Mouse (Mus musculus): ENCODE results near the gene Fgf4.

Gene Fgf4

GRCm38 (mm10) chr7:144911121-144911520 lies 64.0 kb downstream of the Fgf4 start:
- no peak for DNase-seq (ENCODE audit: low spot score)

- DNase-seq (ENCODE audit: low spot score) = no peak
These were observed 65.7 kb downstream of the Fgf4 start for GRCm38 (mm10) chr7:144912897-144913296.

- no peak for DNase-seq (ENCODE audit: low spot score)
These were observed 67.3 kb downstream of the Fgf4 start for GRCm38 (mm10) chr7:144914296-144914947.
